Mouse (Mus musculus): Measurements from ENCODE around the gene Klhl28.

Gene Klhl28

DNA sequence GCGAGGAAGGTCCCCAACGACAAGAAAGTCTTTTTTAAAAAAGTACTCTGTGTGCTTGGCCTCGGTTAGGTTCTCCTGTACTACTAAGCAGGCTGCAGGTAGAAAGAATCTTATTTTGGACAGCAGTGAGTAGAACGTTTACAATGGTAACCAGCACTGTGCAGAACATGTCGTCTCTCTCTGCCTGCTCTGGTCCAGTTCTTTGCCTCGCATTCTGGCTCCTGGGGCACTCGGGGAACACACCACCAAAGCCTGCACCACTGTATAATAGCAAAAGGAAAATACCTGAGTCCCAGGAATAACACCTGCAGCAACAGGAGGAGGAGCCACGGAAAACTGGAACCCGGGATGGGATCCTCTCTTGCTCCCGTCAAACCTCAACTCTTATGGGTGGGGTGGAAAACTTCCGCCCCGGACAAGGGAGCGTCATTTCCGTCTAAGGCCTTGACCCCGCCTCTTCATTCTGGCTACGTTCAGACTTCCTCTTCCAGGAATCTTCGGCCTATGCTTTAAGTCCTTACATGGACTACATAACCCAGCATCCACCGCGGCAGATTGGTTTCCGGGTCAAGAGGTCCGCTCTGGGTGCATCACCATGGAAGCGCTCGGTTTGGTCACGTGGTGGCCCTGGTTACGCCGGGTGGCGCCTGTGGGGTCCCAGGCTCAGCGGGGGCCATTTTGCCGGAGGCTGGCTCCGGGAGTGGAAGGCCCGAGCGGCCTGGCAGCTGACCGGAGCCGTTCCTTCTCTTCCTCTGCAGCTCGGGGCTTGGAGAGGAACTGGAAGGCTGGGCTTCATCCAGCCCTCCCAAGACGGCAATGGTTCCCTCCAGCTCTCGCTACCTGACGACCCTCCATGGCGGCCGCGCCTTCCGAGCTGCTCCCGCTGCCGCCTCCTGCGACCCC, at the start of gene Klhl28, which contains the start of gene Togaram1:
Gene Klhl28, minus strand, starts transcription at position 411 of the 903 bp plus-strand sequence.
Gene Togaram1, plus strand, starts transcription at position 681 of the 903 bp plus-strand sequence.
- in situ Hi-C loops (cut with MboI, MseI), result loop anchor here (5.0 to 10.0 kb wide), 2 partner anchors 77 to 199 kb away; no protein-coding TSS in a partner anchor

DNA sequence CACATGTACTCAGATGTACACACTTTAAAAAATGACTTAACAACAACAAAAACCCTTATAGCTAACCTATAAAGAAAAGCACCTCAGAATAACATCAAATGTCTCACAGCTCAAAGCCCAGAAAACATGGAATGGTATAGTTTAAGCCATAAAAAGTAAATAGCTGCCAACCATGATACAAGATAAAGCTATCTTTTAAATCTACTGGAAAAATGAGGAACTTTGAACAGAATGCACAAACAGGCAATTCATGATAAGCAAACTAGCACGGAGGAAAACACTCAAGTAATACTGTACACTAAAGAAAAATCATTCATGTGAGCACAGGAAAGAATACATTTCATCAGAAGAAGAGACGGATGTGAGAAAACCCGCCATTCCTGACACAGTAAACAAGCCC, 42.4 kb upstream of the Klhl28 start:
- in situ Hi-C loops (cut with MboI, MseI), result no loop called here

DNA sequence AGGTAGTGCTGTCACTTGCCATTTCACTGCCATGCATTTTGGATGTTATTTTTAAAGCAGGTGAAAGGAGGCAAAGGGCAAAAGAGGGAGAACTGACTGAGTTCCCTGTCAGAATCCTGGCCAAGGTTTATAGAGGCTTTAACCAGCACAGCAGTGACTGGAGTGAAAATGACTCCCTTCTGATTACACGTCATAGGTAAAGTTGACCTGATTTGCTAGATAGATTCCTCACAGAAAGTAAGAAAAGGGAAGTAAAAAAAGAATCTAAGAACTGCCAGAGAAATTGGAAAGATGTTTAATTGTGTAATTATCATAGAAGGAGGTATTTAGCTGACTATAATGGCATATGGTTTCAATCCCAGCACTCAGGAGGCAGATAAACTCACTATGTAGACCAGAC, 12.2 kb upstream of the Klhl28 start:
- in situ Hi-C loops (cut with MboI, MseI), result no loop called here

DNA sequence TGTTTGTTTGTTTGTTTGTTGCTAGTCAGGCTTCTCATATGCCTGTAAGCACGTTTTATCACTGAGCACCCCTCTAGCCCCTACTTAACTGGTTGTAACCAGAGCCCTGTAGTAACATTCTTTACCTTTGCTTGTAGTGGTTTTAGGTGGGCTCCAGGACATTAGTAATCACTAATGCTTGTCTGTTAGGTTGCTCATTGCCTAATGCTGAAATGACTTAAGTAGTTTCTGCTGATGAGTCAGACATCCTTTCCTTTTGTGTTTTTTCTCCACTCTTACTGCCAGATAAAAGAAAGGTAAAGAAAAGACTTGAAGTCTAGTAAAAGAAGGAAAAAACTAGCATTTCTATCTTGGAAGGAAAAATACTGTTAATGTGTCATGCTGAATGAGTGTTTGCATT, 10.9 kb upstream of the Klhl28 start:
- in situ Hi-C loops (cut with MboI, MseI), result no loop called here

DNA sequence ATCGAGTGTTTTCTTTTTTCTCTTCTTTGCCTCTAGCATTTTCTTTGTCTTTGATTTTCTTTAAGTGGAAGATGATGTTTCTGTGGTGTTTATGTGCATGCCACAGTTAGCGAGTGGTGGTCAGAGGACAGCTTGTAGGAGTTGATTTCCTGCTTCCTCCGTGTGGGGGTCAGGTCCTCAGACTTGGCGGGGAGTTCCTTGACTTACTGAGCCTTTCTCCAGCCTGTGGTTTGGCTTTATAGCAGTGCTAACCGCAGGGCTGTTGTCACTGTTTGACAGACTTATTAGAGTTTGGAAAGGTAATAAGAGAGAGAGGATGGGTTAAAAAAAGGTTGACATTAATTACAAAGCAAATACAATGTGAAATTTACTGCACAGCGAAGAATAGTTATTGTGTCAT, 10.2 kb upstream of the Klhl28 start:
- in situ Hi-C loops (cut with MboI, MseI), result no loop called here

DNA sequence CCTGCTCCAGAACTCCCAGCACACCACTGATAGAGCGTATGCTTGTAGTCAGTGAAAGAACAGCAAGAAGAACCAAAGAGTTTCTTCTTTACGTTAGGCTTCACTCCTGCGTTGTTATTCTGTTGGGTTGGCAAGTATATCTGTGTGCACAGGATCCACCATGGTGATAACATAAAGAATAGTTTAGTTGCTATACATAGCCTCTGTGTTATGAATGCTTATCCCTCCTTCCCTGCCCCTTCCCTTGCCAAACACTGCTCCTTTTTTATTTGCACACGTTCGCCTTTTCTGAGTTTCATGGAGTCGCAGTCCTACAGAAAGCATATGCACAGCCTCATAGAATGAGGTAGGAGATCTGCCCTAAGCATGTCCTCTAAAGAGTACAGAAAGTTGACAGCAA, 6.7 kb upstream of the Klhl28 start:
- in situ Hi-C loops (cut with MboI, MseI), result loop anchor here (5.0 kb wide), 1 partner anchor 100 kb away; the partner anchor contains the start of gene Fkbp3

DNA sequence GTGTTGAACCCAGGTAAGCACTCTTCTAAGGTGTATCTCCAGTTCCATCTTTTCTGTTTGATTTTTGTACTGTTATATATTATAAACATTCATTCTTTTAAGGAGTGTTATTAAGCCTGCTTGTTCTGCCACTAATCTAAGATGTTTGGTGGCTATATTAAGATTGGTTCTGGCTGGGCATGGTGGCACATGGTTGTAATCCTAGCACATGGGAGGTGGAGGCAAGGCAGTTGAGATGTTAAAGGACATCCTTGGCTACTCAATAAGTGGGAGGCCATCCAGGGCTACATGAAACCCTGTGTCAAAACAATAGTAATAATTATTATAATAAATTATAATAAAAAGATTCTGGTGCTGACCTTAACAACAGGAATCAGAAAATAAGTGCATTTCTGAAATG, 6.1 kb upstream of the Klhl28 start:
- in situ Hi-C loops (cut with MboI, MseI), result loop anchor here (5.0 kb wide), 1 partner anchor 101 kb away; the partner anchor contains the start of gene Fkbp3

DNA sequence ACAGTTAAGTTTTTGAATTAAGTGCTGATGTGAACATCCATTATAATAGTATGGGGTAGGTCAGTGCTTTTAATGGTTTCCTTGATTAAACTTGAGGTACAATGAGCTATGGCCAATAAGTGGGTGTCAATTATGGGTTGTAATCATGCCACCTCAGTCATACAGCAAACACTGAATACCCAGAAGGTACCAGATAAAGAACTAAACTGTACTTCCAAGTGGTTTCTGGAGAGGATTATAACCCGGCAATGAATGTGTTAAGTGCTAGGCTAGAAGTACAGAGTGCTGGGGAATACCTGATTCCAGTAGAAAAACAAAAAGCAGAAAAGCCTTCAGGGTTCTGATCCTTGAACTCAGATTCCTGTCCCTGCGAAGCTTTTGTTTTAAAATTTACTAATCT, 2.7 kb upstream of the Klhl28 start:
- in situ Hi-C loops (cut with MboI, MseI), result loop anchor here (5.0 to 10.0 kb wide), 2 partner anchors 74 to 197 kb away; no protein-coding TSS in a partner anchor

DNA sequence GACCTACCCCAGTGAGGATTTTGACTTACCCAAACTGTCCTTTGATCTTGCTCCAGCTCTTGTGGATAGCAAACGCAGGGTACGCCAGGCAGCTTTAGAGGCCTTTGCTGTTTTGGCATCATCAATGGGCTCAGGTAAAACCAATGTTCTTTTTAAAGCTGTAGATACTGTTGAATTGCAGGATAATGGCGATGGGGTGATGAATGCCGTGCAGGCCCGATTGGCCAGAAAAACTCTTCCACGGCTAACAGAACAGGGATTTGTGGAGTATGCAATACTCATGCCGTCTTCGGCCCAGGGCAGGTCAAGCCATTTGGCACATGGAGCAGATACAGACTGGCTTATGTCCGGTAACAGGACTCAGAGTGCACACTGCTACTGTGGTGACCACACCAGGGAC, 2.1 kb upstream of the Klhl28 start:
- in situ Hi-C loops (cut with MboI, MseI), result loop anchor here (5.0 to 10.0 kb wide), 2 partner anchors 75 to 197 kb away; no protein-coding TSS in a partner anchor

DNA sequence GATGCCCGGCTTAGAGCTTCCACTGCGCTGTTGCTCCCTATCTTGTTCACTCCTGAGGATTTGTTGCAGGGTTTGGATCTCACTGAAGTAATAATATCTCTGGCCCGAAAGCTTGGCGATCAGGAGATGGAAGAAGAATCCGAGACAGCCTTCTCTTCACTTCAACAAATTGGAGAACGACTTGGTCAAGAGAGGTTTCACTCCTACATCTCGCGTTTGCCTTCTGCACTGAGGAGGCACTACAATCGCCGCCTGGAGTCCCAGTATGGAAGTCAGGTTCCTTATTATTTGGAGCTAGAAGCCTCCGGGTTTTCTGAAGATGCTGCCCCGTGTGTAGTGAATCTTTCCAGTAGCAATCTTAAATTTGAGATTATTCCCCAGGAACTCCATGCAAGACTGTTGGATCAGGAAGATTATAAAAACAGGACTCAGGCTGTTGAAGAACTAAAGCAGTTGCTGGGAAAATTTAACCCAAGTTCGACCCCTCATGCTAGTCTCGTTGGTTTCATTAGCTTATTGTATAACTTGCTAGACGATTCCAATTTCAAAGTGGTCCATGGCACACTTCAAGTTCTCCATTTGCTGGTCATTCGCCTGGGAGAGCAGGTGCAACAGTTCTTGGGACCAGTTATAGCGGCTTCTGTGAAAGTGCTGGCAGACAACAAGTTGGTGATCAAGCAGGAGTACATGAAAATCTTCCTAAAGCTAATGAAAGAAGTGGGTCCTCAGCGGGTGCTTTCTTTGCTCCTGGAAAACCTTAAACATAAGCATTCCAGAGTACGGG, 1.5 kb upstream of the Klhl28 start:
- in situ Hi-C loops (cut with MboI, MseI), result loop anchor here (5.0 to 10.0 kb wide), 2 partner anchors 75 to 198 kb away; no protein-coding TSS in a partner anchor

DNA sequence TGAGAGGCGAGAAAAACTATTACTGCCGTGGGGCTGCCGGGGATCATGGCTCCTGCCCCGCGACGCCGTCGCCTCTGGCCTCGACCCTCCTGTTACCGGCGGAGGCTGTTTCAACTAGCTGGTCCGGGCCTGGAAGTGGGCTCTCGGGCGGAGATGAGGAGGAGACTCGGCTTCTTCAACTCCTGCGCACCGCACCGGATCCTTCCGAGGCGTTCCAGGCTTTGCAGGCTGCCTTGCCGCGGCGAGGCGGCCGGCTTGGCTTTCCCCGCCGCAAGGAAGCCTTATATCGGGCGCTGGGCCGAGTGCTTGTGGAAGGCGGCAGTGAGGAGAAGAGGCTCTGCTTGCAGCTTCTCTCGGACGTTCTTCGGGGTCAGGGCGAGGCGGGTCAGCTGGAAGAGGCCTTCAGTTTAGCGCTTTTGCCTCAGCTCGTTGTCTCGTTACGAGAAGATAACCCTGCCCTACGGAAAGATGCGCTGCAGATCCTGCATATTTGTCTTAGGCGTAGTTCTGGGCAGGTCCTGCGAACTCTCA, 832 bp upstream of the Klhl28 start:
- in situ Hi-C loops (cut with MboI, MseI), result loop anchor here (5.0 to 10.0 kb wide), 2 partner anchors 76 to 199 kb away; no protein-coding TSS in a partner anchor

DNA sequence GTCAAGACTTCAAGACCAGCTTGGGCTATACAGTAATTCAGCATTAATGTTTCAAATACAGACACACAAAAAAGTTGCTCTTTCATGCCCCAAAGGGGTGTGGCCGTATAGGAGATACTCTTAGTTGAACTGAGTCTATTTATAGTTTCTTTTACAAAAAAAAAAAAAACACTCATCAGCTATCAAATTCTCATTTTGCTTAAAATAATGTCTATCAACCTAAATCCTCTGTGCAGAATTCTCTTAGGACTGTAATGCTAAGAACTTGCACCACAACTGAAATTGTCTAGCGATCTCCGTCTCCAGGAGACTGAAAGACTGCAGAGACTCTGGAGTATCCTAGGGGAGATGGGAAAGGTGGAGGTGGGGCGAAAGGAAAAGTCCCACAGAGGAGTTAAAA, 774 bp downstream of the Klhl28 start:
- in situ Hi-C loops (cut with MboI, MseI), result loop anchor here (10.0 kb wide), 1 partner anchor 200 kb away; no protein-coding TSS in a partner anchor

DNA sequence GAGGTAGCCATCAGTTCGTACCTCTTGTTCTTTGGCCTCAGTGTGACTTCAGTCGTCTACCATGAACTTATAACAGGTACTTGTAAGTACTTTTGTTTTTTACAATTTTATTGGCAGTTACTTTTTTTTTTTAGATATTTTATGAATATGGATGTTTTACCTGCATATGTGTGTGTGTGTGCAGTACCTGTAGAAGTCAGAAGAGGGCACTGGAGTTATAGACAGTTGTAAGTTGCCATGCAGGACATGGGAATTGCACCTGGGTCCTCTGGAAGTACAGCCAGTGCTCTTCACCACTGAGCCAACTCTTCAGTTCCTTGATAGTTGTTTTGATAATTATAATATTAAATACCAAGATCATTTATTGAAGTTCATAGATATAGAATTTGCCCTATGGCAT, 27.8 kb downstream of the Klhl28 start:
- in situ Hi-C loops (cut with MboI, MseI), result no loop called here

DNA sequence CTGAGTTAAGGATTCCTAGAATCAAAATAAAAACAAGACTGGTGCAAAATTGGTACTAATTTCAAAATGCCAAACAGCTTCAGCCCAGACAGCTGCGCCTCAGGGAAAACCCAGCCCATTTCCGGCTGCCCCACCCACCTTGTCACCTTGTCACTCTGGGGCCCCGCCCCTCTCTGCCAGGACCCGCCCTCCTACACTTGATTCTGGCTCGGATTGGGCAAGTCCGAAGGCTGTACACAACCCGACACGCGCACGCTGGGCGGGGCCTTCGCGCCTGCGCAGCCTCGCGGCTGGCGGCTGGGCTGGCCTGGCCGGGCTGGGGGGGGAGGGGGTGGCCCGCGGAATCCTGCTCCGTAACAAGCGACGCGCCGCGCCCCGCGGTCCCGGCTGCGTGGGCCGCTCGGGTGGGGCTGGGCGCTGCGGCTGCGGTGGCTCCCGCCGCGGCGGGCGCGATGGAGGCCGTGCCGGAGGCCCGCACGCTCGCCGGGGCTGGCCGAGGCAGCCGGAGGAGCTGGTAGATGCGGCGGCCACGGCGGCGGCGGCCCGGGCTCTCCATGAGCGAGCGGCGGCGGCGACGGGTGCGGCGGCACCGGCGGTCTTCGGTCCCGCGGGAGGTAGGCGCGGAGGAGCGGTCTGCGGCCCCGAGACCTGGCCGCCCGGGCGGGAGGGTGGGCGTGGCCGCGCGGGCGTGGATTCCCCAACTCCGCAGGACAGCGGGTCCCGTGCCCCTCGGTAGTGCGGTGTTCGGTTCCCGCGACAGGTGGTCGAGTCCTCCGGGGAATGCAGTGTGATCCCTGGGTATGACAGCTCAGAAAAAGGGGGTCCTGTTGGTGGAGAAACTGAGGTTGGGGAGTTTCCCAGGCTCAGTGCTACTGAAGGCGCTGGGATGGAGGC, 47.5 kb downstream of the Klhl28 start, which contains the start of gene Gm527:
Gene Gm527, plus strand, starts transcription at position 329 of the 894 bp plus-strand sequence.
- in situ Hi-C loops (cut with MboI, MseI), result no loop called here

DNA sequence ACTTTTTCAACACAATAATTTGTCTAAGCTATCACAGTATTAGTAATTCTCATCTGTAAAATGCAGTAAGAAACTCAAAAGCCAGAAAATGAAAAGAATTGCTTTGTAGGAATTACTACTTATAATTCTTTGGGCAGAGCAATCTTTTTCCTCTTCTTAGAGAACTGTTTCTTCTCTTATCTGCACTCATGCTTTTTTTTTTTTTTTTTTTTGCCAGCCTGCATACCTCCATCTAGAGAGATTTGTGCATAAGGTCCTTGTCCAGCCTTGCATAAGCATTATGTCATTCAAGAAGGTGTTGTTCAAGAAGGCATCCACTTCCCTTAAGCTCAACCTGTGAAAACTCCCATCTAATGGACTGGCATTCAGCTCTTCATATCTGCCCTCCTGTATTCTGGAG, 48.6 kb downstream of the Klhl28 start:
- in situ Hi-C loops (cut with MboI, MseI), result no loop called here

DNA sequence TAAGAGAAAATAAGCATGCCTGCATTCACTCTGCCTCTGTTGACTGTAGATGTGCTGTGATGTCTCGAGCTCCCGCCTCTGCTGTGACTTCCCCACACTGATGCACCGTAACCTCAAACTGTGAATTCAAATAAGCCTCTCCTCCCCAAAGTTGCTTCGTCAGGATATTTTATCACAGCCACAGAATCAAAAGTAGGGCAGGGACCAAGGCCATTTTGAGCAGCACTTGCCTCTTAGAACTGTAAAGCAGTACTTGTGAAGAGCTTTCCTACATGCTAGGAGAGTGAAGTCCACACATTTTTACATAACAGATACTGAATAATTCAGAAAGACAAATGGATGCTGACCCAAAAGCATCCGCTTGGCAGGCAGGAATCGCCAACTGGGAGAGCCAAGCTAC, 52.3 kb downstream of the Klhl28 start:
- in situ Hi-C loops (cut with MboI, MseI), result no loop called here

DNA sequence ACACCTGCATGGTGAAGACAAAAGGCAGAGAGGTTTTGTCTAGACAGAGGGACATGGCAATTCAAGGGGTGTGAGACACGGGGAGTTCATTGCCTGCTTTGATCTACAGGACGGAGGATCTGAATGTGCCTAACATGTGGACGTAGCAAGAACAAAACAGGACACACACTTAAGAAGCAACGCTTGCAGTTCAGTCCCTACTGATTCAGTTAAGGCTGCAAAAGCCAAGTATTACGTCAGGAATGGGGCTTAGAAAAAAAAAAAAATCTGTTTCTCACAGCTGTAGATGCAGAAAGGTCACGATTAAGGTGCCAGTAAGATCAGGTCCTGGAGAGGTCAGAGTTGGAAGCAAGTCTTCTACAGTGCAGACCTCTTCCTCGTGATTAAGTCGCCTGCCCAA, 62.1 kb downstream of the Klhl28 start:
- in situ Hi-C loops (cut with MboI, MseI), result no loop called here

DNA sequence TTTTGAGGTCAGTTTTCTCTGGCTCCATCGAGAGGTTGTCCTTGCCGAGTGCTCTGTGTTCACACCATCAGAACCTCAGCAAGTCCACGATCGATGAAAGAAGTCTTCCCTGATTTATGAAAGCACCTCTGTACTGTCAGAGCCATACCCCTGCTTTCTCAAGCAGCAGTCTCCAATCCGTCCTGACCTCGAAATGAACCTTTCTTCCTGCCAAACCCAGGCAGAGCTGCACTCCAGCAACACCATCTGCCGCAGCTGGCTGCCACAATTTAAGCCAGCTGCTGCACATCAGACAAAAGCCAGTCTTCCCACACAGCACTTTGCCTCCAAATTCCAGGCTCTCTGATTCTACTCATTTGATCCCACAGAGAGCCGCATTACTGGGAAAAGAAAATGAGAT, 62.8 kb downstream of the Klhl28 start:
- in situ Hi-C loops (cut with MboI, MseI), result no loop called here

DNA sequence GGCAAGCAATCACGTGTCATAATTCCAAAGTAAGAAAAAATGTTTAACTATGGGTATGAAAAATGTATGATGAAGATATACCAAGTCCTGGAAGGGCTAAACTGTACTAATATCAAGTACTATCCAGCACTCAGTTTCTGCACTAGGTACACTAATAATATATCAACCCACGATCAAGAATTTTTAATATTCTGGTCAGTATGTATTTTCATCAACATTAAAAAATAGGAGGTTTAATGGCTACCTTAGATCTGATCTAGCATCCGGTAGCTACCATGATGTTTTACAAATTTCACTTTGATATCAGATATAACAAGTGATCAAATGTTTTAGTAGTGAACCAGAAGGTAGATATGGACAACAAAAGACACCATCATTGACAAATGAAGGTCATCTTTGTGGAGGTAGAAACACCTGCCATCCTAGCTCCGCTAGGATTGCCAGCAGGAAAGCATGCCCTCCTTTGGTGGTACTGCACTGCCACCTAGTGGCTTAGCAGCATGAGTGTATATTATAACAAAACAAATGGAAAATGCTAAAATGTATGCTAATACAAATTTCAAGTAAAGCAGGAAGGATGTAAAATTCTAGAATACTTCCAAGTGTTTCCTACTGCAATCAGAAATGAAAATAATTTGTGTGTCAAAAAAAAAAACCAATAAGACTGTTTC, 68.1 kb downstream of the Klhl28 start:
- in situ Hi-C loops (cut with MboI, MseI), result no loop called here
